Mouse (Mus musculus): ENCODE measurements at regions not wholly inside any gene's neighbourhood (a gene's known extent, or its start where the extent isn't known, plus 50 kb on each side); places are given as distances from the start of the nearest gene placed in this dataset.

DNA sequence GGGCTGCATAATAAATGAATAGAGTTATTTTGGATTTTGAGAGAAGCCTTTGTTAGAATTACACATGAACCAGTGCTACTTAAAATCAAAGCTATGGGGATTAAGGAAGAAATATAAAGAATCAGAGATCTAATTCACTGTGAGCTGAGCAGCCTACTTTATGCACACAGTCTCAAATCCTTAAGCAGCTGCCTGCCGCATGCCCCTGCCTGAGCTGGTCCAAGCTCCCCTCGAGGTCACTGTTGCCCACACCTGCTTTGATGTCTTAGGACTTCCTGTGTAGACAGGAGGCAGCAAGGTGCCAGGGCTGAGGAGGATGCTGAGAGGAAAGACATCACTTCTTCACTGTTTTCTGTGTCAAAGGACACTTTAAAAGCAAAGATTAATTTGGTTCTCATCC, 157.7 kb upstream of the Suclg2 start:
- Histone ChIP-seq H3K4me1 (ENCODE audit: control insufficient read depth in 2 of 2, insufficient read depth in 2 of 2, low read length in 2 of 2, poor library complexity in 1 of 2) (no peaks in the 10 kb centered on the region), H3K4me3 (ENCODE audit: insufficient read depth in 1 of 2, low read depth in 1 of 2, low read length in 2 of 2, poor library complexity in 1 of 2, severe bottlenecking in 1 of 2) (no peak overlapping the region), H3K27ac (ENCODE audit: insufficient read depth, low read depth, low read length, poor library complexity, severe bottlenecking) (no peak overlapping the region), H3K36me3 (ENCODE audit: control insufficient read depth, insufficient read depth, low read length, poor library complexity, severe bottlenecking) (no peaks in the 10 kb centered on the region), H3K9ac (ENCODE audit: insufficient read depth, low read depth, low read length, poor library complexity, severe bottlenecking) (no peak overlapping the region), H3K9me3 (ENCODE audit: control insufficient read depth, insufficient read depth, low read depth, low read length) (no peaks in the 10 kb centered on the region)
- DNase-seq (ENCODE audit: low read depth, low spot score) = no peak
- in situ Hi-C loops (cut with MboI; ENCODE audit: low sequenced_read_pairs in 2 of 2, unreplicated experiment in 2 of 2) = loop anchor here in 1 of 2 experiments (25.0 kb wide), 1 partner anchor 1236 kb away; no protein-coding TSS in a partner anchor
- TF ChIP-seq CHD2 (IDR thresholded peaks at IDR 0.05; ENCODE audit: low read depth, low read length) (no peak), ZNF384 (IDR thresholded peaks at IDR 0.05; ENCODE audit: low read depth, low read length) (no peak), HCFC1 (IDR thresholded peaks at IDR 0.05; ENCODE audit: borderline replicate concordance, insufficient read depth, low read length) (no peak)

DNA sequence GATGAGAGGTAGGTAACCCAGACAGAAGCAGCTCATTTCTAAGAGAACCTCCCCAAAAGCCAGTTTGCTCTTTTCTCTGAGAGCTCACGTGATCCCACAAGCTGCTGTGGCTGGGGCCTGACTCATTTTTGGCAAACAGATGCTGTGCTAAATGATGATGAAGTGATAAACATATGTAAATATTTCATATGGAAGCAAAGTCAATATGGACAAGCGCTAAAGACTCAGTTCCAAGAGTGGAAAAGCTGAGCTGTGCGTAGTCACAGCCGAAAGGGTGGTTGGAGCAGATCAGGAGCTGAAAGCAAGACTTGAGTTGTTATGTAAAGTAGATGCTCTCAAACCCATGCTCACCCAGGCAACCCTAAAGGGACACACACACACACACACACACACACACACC, 168.0 kb upstream of the Suclg2 start:
- no peak overlapping the region for H3K9ac ChIP-seq (ENCODE audit: insufficient read depth, low read depth, low read length, poor library complexity, severe bottlenecking)

DNA sequence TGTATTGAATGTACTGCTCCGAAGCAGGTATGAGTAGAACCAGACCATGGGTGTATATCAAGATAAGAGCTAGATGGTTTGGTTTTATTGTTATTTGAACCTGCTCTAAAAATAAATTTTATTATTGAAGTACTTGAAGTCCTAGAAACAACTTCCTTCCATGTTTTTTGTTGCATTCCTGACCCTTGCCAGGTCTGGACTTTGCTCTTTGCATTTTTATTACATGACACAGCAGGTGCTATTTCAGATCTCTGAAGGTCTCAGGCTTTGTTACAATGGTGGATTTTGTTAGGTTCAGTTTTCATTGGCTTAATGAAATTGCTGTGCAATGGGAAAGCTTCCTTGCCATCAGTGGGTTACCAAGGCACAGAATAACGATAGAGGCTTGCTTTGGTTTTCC, 184.0 kb upstream of the Suclg2 start:
- Histone ChIP-seq H3K27ac (ENCODE audit: insufficient read depth, low read depth, low read length, poor library complexity, severe bottlenecking) (no peak overlapping the region), H3K9me3 (ENCODE audit: control insufficient read depth, insufficient read depth, low read depth, low read length) (no peaks in the 10 kb centered on the region), H3K4me3 (ENCODE audit: insufficient read depth in 1 of 2, low read depth in 1 of 2, low read length in 2 of 2, poor library complexity in 1 of 2, severe bottlenecking in 1 of 2) (no peak overlapping the region), H3K36me3 (ENCODE audit: control insufficient read depth, insufficient read depth, low read length, poor library complexity, severe bottlenecking) (no peaks in the 10 kb centered on the region), H3K4me1 (ENCODE audit: control insufficient read depth in 2 of 2, insufficient read depth in 2 of 2, low read length in 2 of 2, poor library complexity in 1 of 2) (no peaks in the 10 kb centered on the region; a peak in 2 of 4 replicates), H3K9ac (ENCODE audit: insufficient read depth, low read depth, low read length, poor library complexity, severe bottlenecking) (no peak overlapping the region)
- no peak for DNase-seq (ENCODE audit: low read depth, low spot score)
- in situ Hi-C loops (cut with MboI; ENCODE audit: low sequenced_read_pairs in 2 of 2, unreplicated experiment in 2 of 2) = no loop called here
- no peak for TF ChIP-seq ZNF384 (IDR thresholded peaks at IDR 0.05; ENCODE audit: low read depth, low read length)
- TF ChIP-seq HCFC1 (IDR thresholded peaks at IDR 0.05; ENCODE audit: borderline replicate concordance, insufficient read depth, low read length) = no peak
- TF ChIP-seq CHD2 (IDR thresholded peaks at IDR 0.05; ENCODE audit: low read depth, low read length) = no peak
- no peak for TF ChIP-seq MAFK (IDR thresholded peaks at IDR 0.05; ENCODE audit: insufficient read depth, low read depth, low read length)
- TF ChIP-seq ZC3H11A (IDR thresholded peaks at IDR 0.05; ENCODE audit: borderline replicate concordance, low read depth, low read length) = no peak

More for the DNA sequence above, 168.0 kb upstream of the Suclg2 start:
- H3K9me3 ChIP-seq (ENCODE audit: control insufficient read depth, insufficient read depth, low read depth, low read length) = no peaks in the 10 kb centered on the region
- DNase-seq (ENCODE audit: low read depth, low spot score) = no peak
- no peaks in the 10 kb centered on the region for H3K36me3 ChIP-seq (ENCODE audit: control insufficient read depth, insufficient read depth, low read length, poor library complexity, severe bottlenecking)
- H3K4me3 ChIP-seq (ENCODE audit: insufficient read depth in 1 of 2, low read depth in 1 of 2, low read length in 2 of 2, poor library complexity in 1 of 2, severe bottlenecking in 1 of 2) = no peak overlapping the region
- in situ Hi-C loops (cut with MboI; ENCODE audit: low sequenced_read_pairs in 2 of 2, unreplicated experiment in 2 of 2) = loop anchor here in 1 of 2 experiments (25.0 kb wide), 1 partner anchor 1226 kb away; no protein-coding TSS in a partner anchor
- no peaks in the 10 kb centered on the region for H3K4me1 ChIP-seq (ENCODE audit: control insufficient read depth in 2 of 2, insufficient read depth in 2 of 2, low read length in 2 of 2, poor library complexity in 1 of 2)
- H3K27ac ChIP-seq (ENCODE audit: insufficient read depth, low read depth, low read length, poor library complexity, severe bottlenecking) = no peak overlapping the region
- no peak for TF ChIP-seq CHD2 (IDR thresholded peaks at IDR 0.05; ENCODE audit: low read depth, low read length)
- no peak for TF ChIP-seq MAFK (IDR thresholded peaks at IDR 0.05; ENCODE audit: insufficient read depth, low read depth, low read length)
- no peak for TF ChIP-seq ZNF384 (IDR thresholded peaks at IDR 0.05; ENCODE audit: low read depth, low read length)
- TF ChIP-seq ZC3H11A (IDR thresholded peaks at IDR 0.05; ENCODE audit: borderline replicate concordance, low read depth, low read length) = no peak
- no peak for TF ChIP-seq HCFC1 (IDR thresholded peaks at IDR 0.05; ENCODE audit: borderline replicate concordance, insufficient read depth, low read length)

DNA sequence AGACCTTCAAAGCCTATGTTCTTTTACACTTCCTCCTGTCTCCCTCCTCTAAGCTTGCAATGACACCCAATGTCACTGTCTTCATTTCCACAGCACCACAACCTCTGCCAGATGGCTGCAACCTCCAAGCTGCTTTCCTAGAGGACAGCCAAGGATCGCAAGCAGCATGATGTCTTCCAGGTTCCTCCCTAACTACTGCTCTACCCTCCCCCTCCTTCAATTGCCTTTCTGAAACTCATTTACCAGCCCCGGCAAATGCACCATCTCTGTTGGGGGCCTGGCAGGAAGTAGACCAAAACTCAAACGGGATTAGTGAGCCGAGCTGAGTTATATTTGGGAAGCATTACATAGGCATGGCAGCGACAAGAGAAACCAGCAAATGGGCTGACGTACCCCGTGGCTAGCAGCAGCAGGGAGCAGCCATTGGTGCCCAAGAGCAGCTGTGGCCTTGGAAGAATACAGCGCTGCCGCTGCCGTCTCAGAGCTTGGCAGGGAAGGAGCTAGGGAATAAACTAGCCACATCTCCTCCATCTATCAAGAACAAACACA, 185.6 kb upstream of the Suclg2 start:
- no peak overlapping the region for H3K4me3 ChIP-seq (ENCODE audit: insufficient read depth in 1 of 2, low read depth in 1 of 2, low read length in 2 of 2, poor library complexity in 1 of 2, severe bottlenecking in 1 of 2)
- no peaks in the 10 kb centered on the region for H3K36me3 ChIP-seq (ENCODE audit: control insufficient read depth, insufficient read depth, low read length, poor library complexity, severe bottlenecking)
- H3K27ac ChIP-seq (ENCODE audit: insufficient read depth, low read depth, low read length, poor library complexity, severe bottlenecking) = no peak overlapping the region
- no peak overlapping the region for H3K9ac ChIP-seq (ENCODE audit: insufficient read depth, low read depth, low read length, poor library complexity, severe bottlenecking)
- no peaks in the 10 kb centered on the region for H3K9me3 ChIP-seq (ENCODE audit: control insufficient read depth, insufficient read depth, low read depth, low read length)
- in situ Hi-C loops (cut with MboI; ENCODE audit: low sequenced_read_pairs in 2 of 2, unreplicated experiment in 2 of 2) = no loop called here
- DNase-seq (ENCODE audit: low read depth, low spot score) = no peak
- H3K4me1 ChIP-seq (ENCODE audit: control insufficient read depth in 2 of 2, insufficient read depth in 2 of 2, low read length in 2 of 2, poor library complexity in 1 of 2) = no peaks in the 10 kb centered on the region; a peak in 2 of 4 replicates
- no peak for TF ChIP-seq CHD2 (IDR thresholded peaks at IDR 0.05; ENCODE audit: low read depth, low read length)
- no peak for TF ChIP-seq MAFK (IDR thresholded peaks at IDR 0.05; ENCODE audit: insufficient read depth, low read depth, low read length)
- no peak for TF ChIP-seq HCFC1 (IDR thresholded peaks at IDR 0.05; ENCODE audit: borderline replicate concordance, insufficient read depth, low read length)
- no peak for TF ChIP-seq ZNF384 (IDR thresholded peaks at IDR 0.05; ENCODE audit: low read depth, low read length)
- TF ChIP-seq ZC3H11A (IDR thresholded peaks at IDR 0.05; ENCODE audit: borderline replicate concordance, low read depth, low read length) = no peak

DNA sequence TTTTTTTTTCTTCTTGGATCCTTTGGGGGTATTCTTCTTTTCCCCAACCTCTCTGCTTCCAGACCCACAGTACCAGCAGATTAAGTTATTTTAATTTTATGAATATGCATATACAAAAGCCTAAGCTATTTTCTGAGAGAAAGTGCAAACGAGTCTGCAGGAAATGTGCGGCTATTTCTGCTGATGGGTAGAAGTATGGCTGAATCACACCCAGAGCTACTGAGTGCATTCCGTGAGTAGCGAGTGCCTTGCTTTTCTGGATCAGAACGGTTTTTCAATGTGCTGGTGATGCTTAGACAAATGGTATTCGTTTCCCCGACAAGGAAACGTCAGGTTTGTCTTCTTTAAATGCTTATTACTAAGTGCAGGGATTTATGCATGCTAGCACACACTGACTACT, 186.5 kb upstream of the Suclg2 start:
- H3K9ac ChIP-seq (ENCODE audit: insufficient read depth, low read depth, low read length, poor library complexity, severe bottlenecking) = no peak overlapping the region
- H3K9me3 ChIP-seq (ENCODE audit: control insufficient read depth, insufficient read depth, low read depth, low read length) = no peaks in the 10 kb centered on the region
- DNase-seq (ENCODE audit: low read depth, low spot score) = no peak
- in situ Hi-C loops (cut with MboI; ENCODE audit: low sequenced_read_pairs in 2 of 2, unreplicated experiment in 2 of 2) = no loop called here
- no peaks in the 10 kb centered on the region; a peak in 2 of 4 replicates for H3K4me1 ChIP-seq (ENCODE audit: control insufficient read depth in 2 of 2, insufficient read depth in 2 of 2, low read length in 2 of 2, poor library complexity in 1 of 2)
- no peaks in the 10 kb centered on the region for H3K36me3 ChIP-seq (ENCODE audit: control insufficient read depth, insufficient read depth, low read length, poor library complexity, severe bottlenecking)
- H3K27ac ChIP-seq (ENCODE audit: insufficient read depth, low read depth, low read length, poor library complexity, severe bottlenecking) = no peak overlapping the region
- no peak overlapping the region for H3K4me3 ChIP-seq (ENCODE audit: insufficient read depth in 1 of 2, low read depth in 1 of 2, low read length in 2 of 2, poor library complexity in 1 of 2, severe bottlenecking in 1 of 2)
- TF ChIP-seq CHD2 (IDR thresholded peaks at IDR 0.05; ENCODE audit: low read depth, low read length) = no peak
- TF ChIP-seq ZC3H11A (IDR thresholded peaks at IDR 0.05; ENCODE audit: borderline replicate concordance, low read depth, low read length) = no peak
- no peak for TF ChIP-seq HCFC1 (IDR thresholded peaks at IDR 0.05; ENCODE audit: borderline replicate concordance, insufficient read depth, low read length)
- TF ChIP-seq MAFK (IDR thresholded peaks at IDR 0.05; ENCODE audit: insufficient read depth, low read depth, low read length) = no peak
- no peak for TF ChIP-seq ZNF384 (IDR thresholded peaks at IDR 0.05; ENCODE audit: low read depth, low read length)
